Mouse (Mus musculus) embryonic fibroblast, embryonic 13.5 days (primary cell): ENCODE results near the gene Tecpr1. TPM values are rescaled to one million over a fixed set of nuclear protein-coding genes. Genes with fewer than 3 reads are reported as not detected.

Experiments used
- H3K27ac ChIP-seq: 2 replicates; pipeline ENCODE4 v1.5.1; 2012; ENCODE audit warnings: low read length, control low read depth, inconsistent platforms; ENCODE audit not compliant: insufficient read depth
- H3K4me1 ChIP-seq: 2 replicates; pipeline ENCODE4 v1.6.1; 2011; ENCODE audit warnings: low read length; ENCODE audit not compliant: control insufficient read depth, insufficient read depth
- H3K4me3 ChIP-seq: 2 replicates; pipeline ENCODE4 v1.5.1; 2011; ENCODE audit warnings: mild to moderate bottlenecking, control low read depth, low read length; ENCODE audit not compliant: insufficient read depth
- CTCF ChIP-seq: IDR thresholded peaks from 2 replicates; pipeline ENCODE4 v1.5.1; 2011; ENCODE audit warnings: mild to moderate bottlenecking, control low read depth, low read length, moderate library complexity, borderline replicate concordance; ENCODE audit not compliant: insufficient read depth
- POLR2A ChIP-seq: IDR thresholded peaks from 2 replicates; pipeline ENCODE4 v1.6.1; 2011; ENCODE audit warnings: low read depth, mild to moderate bottlenecking, control low read depth, low read length, moderate library complexity
- polyA plus RNA-seq: library from polyadenylated mRNA; stranded (reverse); fragments of >200 nt; gene quantifications from 2 replicates; pipeline ENCODE4 v1.2.4, GENCODE M21; 2011; ENCODE audit warnings: low read depth; ENCODE audit not compliant: missing spikeins, insufficient read length

Gene Tecpr1
- polyA plus RNA-seq: 15.1 and 15.7 TPM in 2 replicates

DNA sequence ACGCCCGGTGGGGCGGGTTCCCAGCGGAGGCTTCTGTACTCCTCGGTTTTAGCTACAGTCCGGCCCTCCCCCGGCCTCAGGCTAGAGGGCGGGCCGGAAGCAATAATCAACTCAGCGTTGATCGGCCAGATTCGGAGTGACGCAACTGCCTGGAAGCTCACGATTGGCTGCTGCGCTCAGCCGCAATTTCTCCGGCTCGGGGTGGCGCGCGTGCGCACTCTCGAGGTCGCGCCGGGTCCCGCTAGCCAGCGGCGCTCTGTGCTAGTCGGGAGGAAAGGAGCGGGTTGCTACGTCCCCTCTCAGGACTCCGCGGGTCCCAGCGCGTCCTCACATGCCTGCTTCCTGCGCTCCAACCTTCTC lies at the start of gene Tecpr1:
Gene Tecpr1 (minus strand): TSS at position 113 of the 360 bp plus-strand sequence.
- no peaks in the 10 kb centered on the region for H3K4me1 ChIP-seq
- TF ChIP-seq CTCF (no peak), POLR2A (peak; percentile 93)
- peak within 1 kb of the TSS; percentile 15; the same call in 1 of the 2 replicates for H3K27ac ChIP-seq
- H3K4me3 ChIP-seq: peak within 1 kb of the TSS; percentile 87

DNA sequence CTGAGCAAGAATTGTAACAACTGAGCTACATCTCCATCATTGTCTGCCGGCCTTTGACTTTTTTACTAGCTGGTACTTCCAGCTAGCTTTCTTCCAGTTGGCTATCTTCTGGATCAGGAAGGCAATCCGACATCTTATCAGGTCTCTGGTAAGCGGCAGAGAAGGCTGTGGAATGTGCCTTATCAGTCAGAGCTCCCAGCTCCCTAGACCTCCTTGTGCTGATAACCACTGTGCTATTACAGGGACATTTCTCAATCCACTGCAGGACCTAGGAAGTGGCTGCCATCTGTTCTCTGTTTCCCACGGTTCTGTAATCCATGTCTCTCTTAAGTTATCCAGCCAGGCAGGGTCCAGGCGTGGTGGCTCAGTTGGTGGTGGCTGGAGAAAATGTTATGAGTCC lies 48.4 kb upstream of the Tecpr1 start:
- Histone ChIP-seq H3K4me3 (no peak overlapping the region), H3K4me1 (no peaks in the 10 kb centered on the region), H3K27ac (no peak overlapping the region)
- TF ChIP-seq POLR2A (no peak), CTCF (no peak)

DNA sequence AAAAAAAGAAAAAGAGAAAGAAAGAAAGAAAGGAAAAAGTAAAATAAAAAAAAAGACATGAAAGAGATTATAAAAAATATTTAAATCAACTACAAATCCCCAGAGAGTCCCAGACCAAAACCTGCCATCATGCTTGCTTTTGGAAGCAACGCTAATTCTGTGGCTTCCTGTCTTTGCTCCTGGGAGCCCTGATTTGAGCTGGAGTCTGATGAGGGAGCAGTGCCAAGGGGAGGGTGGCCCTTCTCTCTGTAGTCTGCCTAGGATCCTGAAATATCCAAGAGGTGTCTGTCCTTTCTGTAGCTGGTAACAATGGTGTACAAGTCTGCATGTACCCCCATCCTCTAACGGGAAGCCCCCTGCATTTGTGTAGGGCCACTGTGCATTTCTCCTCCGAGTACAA lies 47.7 kb upstream of the Tecpr1 start:
- H3K27ac ChIP-seq: no peak overlapping the region
- H3K4me1 ChIP-seq: no peaks in the 10 kb centered on the region
- no peak overlapping the region for H3K4me3 ChIP-seq
- no peak for TF ChIP-seq POLR2A
- no peak for TF ChIP-seq CTCF

DNA sequence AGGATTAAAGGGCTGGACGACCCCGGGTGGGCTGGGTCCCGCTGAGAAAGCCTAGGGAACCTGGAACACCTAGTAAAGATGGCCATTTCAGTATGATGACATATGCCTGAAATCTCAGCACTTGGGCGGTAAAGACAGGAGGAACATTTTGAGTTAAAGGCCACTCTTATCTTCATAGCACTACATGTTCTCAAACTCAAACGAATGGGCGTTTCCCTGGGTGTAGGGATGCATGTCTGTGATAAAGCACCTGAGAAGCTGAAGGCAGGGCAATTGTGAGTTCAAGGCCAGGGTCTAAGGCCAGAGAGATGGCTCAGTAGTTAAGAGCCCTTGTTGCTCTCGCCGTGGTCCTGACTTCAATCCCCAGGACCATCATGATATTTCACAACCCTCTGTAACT lies 47.0 kb upstream of the Tecpr1 start:
- H3K27ac ChIP-seq: no peak overlapping the region
- TF ChIP-seq POLR2A (no peak), CTCF (no peak)

DNA sequence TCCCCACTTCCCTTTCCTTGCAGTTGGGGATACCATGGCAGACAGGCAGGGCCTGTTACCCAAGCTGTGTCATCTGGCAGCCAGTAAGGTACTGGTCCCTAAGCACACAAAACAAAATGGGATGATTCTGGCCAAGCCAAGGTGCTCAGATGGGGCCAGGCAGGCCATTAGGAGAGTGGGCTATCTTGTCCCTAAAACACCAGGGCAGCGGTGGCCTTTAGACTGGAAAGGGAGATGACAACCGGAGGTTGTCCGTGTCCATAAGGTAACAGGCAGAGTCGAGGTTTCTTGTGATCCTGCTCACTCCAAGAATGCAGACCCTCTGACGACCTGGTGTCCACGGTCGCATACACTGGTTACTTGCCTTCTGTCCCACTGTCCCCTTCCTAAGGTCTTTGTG lies 46.5 kb upstream of the Tecpr1 start:
- no peak overlapping the region for H3K4me3 ChIP-seq
- TF ChIP-seq POLR2A (no peak), CTCF (no peak)
- no peak overlapping the region for H3K27ac ChIP-seq
- no peaks in the 10 kb centered on the region for H3K4me1 ChIP-seq

More for the DNA sequence above, 47.0 kb upstream of the Tecpr1 start:
- Histone ChIP-seq H3K4me1 (no peaks in the 10 kb centered on the region), H3K4me3 (no peak overlapping the region)

DNA sequence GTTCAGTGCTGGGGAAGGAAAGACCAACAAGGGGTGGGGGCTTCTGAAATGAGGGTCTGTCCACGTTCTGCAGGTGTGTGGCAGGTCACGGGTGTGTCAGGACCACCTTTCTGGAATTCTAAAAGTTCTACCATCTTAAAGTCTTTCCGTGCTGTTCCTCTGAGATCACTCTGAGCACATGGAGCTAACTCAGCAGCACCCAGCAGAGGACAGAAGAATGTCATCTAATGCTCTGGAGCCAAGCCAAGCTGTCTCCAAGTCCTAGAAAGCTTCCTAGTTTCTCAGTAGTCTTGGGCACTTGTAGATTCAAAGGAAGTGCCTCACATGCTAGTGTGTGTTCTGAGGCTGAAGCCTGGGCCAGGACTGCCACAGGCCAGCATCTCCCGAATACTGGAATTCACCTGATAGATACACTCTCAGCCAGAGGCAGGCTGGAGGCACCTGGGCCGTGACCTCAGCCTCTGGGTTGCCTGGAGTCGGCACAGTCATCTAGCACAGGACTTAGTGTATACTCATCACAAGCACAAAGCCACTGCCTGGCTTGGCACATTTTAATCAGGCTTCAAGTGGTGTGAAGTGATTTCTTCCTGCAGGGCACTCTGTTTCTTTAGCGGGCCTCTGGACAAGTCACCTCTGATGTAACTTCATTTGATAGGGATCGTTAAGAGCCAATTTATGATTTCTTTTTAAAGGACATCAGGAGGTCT lies 44.3 kb upstream of the Tecpr1 start:
- H3K4me1 ChIP-seq: no peaks in the 10 kb centered on the region
- no peak for TF ChIP-seq POLR2A
- TF ChIP-seq CTCF: no peak
- H3K27ac ChIP-seq: no peak overlapping the region
- no peak overlapping the region for H3K4me3 ChIP-seq

DNA sequence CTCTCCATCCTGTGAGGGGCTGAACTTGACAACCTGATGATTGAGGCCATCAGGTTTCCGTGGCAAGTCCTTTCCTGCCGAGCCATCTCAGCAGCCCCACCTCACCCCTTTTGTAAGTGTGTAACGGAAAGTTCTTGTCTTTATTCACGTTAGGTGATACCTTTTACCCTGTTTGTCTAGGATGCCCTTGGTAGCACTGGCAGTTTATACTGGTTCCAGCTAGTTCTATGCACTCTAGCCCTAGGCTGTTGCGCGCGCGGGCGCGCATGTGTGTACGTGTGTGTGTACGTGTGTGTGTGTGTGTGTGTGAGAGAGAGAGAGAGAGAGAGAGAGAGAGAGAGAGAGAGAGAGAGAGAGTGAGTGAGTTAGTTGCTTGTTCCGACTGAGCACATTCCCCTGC lies 40.1 kb upstream of the Tecpr1 start:
- Histone ChIP-seq H3K27ac (no peak overlapping the region), H3K4me1 (peaks cover 5% of the 10 kb centered on the region)
- TF ChIP-seq POLR2A (no peak), CTCF (no peak)

DNA sequence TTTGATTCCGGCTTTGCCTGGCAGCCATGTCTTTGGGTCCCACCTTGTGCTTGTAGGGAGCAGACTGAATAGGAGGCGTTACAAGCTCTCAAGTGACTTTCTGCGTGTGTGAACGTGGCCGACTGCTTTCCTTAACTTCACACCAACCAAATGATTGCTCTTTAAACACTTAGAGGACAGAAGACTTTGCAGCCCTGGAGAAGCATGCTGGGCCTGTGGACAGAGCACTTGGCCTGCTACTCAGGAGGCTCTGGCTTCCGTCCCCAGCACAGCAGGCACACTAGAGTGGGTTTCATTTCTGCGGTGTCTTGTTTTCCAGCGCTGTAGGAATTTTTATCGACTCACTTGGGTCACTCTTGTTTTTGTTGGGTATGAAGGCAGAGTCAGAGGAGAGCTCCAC lies 39.7 kb upstream of the Tecpr1 start:
- Histone ChIP-seq H3K4me1 (peaks cover 7% of the 10 kb centered on the region), H3K4me3 (no peak overlapping the region), H3K27ac (no peak overlapping the region)
- no peak for TF ChIP-seq POLR2A
- TF ChIP-seq CTCF: no peak

More for the DNA sequence above, 40.1 kb upstream of the Tecpr1 start:
- no peak overlapping the region for H3K4me3 ChIP-seq

DNA sequence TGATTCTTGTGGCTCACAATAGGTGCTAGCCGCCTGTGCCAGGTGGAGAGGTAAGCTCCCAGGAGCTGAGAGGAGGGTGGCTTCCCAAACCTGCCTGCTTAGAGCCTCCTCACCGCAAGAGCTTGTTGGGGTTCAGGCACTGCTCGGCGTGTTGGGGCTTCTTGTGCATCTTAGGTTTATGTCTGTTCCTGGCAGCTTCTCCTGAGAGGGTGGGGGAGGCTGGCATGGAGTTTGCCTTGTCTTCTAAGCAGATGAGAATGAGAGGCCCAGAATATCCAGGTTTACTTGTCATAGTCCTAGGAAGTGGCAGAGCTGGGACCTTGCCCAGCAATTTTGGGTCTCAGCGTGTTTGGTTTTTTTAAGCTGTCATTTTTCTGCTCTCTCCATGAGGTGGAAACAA lies 38.4 kb upstream of the Tecpr1 start:
- Histone ChIP-seq H3K27ac (no peak overlapping the region), H3K4me3 (no peak overlapping the region), H3K4me1 (peaks cover 9% of the 10 kb centered on the region)
- TF ChIP-seq POLR2A: no peak
- TF ChIP-seq CTCF: no peak

DNA sequence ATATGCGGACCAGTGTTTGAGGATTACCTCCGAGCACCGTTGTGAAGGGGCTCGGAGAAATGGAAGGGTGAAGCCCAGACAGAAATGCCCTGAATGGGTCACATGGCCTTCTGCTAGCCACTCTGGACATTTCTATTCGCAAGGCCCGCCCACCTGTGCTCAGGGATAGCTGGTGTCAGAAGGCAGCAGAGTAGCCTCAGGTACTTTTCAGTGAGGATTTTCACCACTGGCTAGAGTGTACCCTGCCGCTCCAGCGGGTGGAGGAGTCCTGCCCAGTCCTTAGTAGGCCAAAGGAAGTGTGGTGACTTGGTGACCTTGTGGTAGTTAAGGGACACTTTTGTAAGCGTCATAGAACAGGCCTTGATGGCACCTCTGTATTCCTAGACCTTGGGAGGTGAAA lies 37.9 kb upstream of the Tecpr1 start:
- Histone ChIP-seq H3K4me1 (peaks cover 9% of the 10 kb centered on the region), H3K27ac (no peak overlapping the region), H3K4me3 (no peak overlapping the region)
- TF ChIP-seq CTCF (no peak), POLR2A (no peak)
